Mouse (Mus musculus): Measurements from ENCODE around the gene Tm6sf2. TPM values are rescaled to one million over a fixed set of nuclear protein-coding genes. Genes with fewer than 3 reads are reported as not detected.
A peak's percentile ranks its signal among the peaks of the same experiment; 100 is the strongest.

Tm6sf2 gene
- polyA plus RNA-seq, 1 experiment from 2014 or later, result 0.98 TPM

GRCm38 (mm10) chr8:70071836-70072440, 786 bp upstream of the Tm6sf2 start:
- DNase-seq (no peak), ATAC-seq (ENCODE audit: low read depth) (no peak)
- 63% methylated on average over 2 of the region's 2 CpGs for WGBS (ENCODE audit: insufficient replicate concordance)
- H3K4me1 ChIP-seq (replicated peaks), result peaks cover 20% of the 10 kb centered on the region
- H3K4me3 ChIP-seq (replicated peaks), result no peak overlapping the region
- no peaks in the 10 kb centered on the region for H3K9me3 ChIP-seq (replicated peaks)
- no peak overlapping the region for H3K27ac ChIP-seq
- H3K36me3 ChIP-seq, result peaks cover 45% of the 10 kb centered on the region
- peak overlapping the region; percentile 68 for H3K4me2 ChIP-seq
- no peaks in the 10 kb centered on the region; the same call in 1 of the 2 replicates for H3K27me3 ChIP-seq
- H3K9ac ChIP-seq, result no peak overlapping the region

DNA sequence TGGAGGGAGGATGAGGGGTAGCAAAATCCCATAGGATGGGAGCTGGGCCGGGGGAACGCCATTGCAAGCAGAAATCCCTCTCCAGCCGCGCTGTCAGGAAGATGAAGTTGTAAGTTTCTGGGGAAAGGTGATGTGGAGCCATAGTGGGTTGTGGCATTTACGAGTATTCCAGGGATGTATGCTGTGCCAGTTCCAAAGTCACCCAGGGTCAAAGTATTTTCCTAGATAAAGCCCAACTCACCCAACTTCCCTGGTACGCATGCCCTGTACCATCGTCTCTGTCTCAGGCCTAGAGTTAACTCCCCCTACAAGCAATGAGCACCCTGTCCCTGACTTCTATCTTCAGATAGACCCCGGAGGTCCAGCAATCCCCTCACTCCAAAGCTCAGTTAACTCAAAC, 396 bp downstream of the Tm6sf2 start:
- no peaks in the 10 kb centered on the region; the same call in 1 of the 2 replicates for H3K27me3 ChIP-seq
- 49% methylated on average over 8 of the region's 8 CpGs for WGBS (ENCODE audit: insufficient replicate concordance)
- peak overlapping the region; percentile 68 for H3K4me2 ChIP-seq
- ATAC-seq (ENCODE audit: low read depth) (no peak), DNase-seq (no peak)
- H3K9me3 ChIP-seq (replicated peaks), result no peaks in the 10 kb centered on the region
- H3K27ac ChIP-seq, result no peak overlapping the region
- peak overlapping the region; percentile 47 for H3K9ac ChIP-seq
- peaks cover 20% of the 10 kb centered on the region for H3K4me1 ChIP-seq (replicated peaks)
- H3K36me3 ChIP-seq, result peaks cover 34% of the 10 kb centered on the region
- peak overlapping the region; percentile 38 for H3K4me3 ChIP-seq (replicated peaks)

GRCm38 (mm10) chr8:70073682-70074081, 958 bp downstream of the Tm6sf2 start:
- no peaks in the 10 kb centered on the region for H3K9me3 ChIP-seq (replicated peaks)
- H3K4me3 ChIP-seq (replicated peaks), result no peak overlapping the region
- no peak overlapping the region for H3K9ac ChIP-seq
- WGBS (ENCODE audit: insufficient replicate concordance), result 11% methylated on average over 1 of the region's 1 CpGs
- ATAC-seq (ENCODE audit: low read depth) (no peak), DNase-seq (no peak)
- no peaks in the 10 kb centered on the region; the same call in 1 of the 2 replicates for H3K27me3 ChIP-seq
- H3K36me3 ChIP-seq, result peaks cover 32% of the 10 kb centered on the region
- H3K27ac ChIP-seq, result no peak overlapping the region
- H3K4me2 ChIP-seq, result 0 out of 2 replicates have a peak overlapping the region, but pooled peaks have one; percentile 68
- H3K4me1 ChIP-seq (replicated peaks), result peaks cover 20% of the 10 kb centered on the region

- Histone ChIP-seq H3K4me2 (no peak overlapping the region), H3K27me3 (peaks cover 61% of the 10 kb centered on the region), H3K36me3 (no peaks in the 10 kb centered on the region), H3K9ac (no peak overlapping the region), H3K27ac (no peak overlapping the region), H3K4me3 (replicated peaks) (no peak overlapping the region), H3K4me1 (replicated peaks) (peaks cover 20% of the 10 kb centered on the region), H3K9me3 (replicated peaks) (no peaks in the 10 kb centered on the region)
- 73% methylated on average over 2 of the region's 2 CpGs for WGBS (ENCODE audit: insufficient replicate concordance)
- DNase-seq (no peak), ATAC-seq (ENCODE audit: low read depth) (no peak)
Measured at GRCm38 (mm10) chr8:70081976-70082375, 9.3 kb downstream of the Tm6sf2 start.

GRCm38 (mm10) chr8:70083285-70083684, 10.6 kb downstream of the Tm6sf2 start, which contains the start of gene Hapln4:
TSS of gene Hapln4 (plus strand) at chr8:70083457.
- ATAC-seq (ENCODE audit: low read depth), result no peak
- Histone ChIP-seq H3K9ac (no peak within 1 kb of the TSS), H3K36me3 (no peaks in the 10 kb centered on the region)

DNA sequence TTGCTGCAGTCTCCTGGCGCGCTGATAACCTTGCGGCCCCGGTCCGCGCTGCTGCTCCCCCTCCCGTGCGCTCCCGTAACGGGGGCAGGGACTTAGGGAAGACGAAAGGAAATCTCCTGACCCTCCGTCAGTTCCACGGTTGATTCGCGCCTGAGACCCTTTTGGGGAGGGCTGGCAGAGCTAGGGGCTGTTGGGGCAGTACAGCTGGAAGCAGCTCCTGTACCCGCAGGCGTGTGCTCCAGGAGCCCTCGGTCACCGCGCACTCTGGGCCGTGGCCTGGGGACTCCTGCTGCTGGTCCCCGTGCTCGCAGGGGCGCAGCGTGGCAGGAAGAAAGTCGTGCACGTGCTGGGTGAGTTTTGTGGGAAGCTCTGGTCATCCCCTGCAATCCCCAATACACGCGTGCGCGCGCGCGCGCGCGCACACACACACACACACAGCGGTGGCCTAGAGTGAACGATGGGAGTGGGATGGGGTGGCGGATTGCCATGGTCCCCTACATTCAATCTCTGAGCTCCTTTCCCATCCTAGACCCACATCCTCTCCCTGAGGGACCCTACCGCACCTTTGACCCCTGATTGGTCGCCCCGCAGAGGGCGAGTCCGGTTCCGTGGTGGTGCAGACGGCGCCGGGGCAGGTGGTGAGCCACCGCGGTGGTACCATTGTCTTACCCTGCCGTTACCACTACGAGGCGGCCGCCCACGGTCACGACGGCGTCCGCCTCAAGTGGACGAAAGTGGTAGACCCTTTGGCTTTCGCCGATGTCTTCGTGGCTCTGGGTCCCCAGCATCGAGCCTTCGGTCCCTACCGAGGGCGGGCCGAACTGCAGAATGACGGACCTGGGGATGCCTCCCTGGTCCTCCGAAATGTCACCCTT, 11.7 kb downstream of the Tm6sf2 start:
- H3K27ac ChIP-seq, result no peak overlapping the region
- DNase-seq, result no peak
- no peak for ATAC-seq (ENCODE audit: low read depth)
- peak overlapping the region; percentile 62 for H3K4me2 ChIP-seq
- H3K27me3 ChIP-seq, result peaks cover 85% of the 10 kb centered on the region
- no peak overlapping the region for H3K9ac ChIP-seq
- WGBS (ENCODE audit: insufficient replicate concordance), result 3% methylated on average over 71 of the region's 71 CpGs
- peak overlapping the region; percentile 39 for H3K4me3 ChIP-seq (replicated peaks)
- H3K4me1 ChIP-seq (replicated peaks), result peaks cover 25% of the 10 kb centered on the region
- H3K36me3 ChIP-seq, result no peaks in the 10 kb centered on the region
- H3K9me3 ChIP-seq (replicated peaks), result no peaks in the 10 kb centered on the region

More at GRCm38 (mm10) chr8:70083285-70083684, 10.6 kb downstream of the Tm6sf2 start, which contains the start of gene Hapln4:
- peak within 1 kb of the TSS; percentile 39 for H3K4me3 ChIP-seq (replicated peaks)
- peaks cover 74% of the 10 kb centered on the region for H3K27me3 ChIP-seq
- peak within 1 kb of the TSS; percentile 62 for H3K4me2 ChIP-seq
- peaks cover 25% of the 10 kb centered on the region for H3K4me1 ChIP-seq (replicated peaks)
- no peak for DNase-seq
- no peaks in the 10 kb centered on the region for H3K9me3 ChIP-seq (replicated peaks)
- no peak within 1 kb of the TSS for H3K27ac ChIP-seq
- WGBS (ENCODE audit: insufficient replicate concordance), result 2% methylated on average over 26 of the region's 26 CpGs

DNA sequence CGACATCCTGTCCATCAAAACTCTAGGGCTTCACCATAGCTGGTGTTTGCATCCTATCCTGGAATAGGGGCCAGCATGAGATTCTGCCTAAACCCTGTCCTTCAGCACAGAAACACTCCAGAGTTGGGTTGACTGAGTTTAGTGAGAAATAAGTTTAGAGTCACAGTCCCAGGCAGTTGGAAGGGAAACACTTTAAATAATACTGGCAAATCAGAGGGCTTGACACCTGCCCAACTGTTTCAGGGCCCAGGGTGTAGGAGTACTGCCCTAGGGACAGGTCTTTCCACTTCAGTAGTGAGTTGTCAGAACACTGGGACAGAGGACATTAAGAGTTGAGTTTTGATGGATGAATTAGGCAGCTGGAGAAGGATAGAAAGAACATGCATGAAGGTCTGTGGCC, 13.4 kb downstream of the Tm6sf2 start:
- Histone ChIP-seq H3K4me2 (no peak overlapping the region), H3K4me3 (replicated peaks) (no peak overlapping the region), H3K27ac (no peak overlapping the region), H3K27me3 (peaks cover 100% of the 10 kb centered on the region), H3K4me1 (replicated peaks) (peaks cover 25% of the 10 kb centered on the region), H3K9me3 (replicated peaks) (no peaks in the 10 kb centered on the region), H3K9ac (no peak overlapping the region), H3K36me3 (no peaks in the 10 kb centered on the region)
- ATAC-seq (ENCODE audit: low read depth) (no peak), DNase-seq (no peak)
- 38% methylated on average over 1 of the region's 1 CpGs for WGBS (ENCODE audit: insufficient replicate concordance)

- DNase-seq, result no peak
- 8% methylated on average over 7 of the region's 7 CpGs for WGBS (ENCODE audit: insufficient replicate concordance)
- H3K27ac ChIP-seq, result no peak overlapping the region
Measured at GRCm38 (mm10) chr8:70087237-70087636, 14.5 kb downstream of the Tm6sf2 start.

GRCm38 (mm10) chr8:70087836-70088650, 15.3 kb downstream of the Tm6sf2 start:
- peak overlapping the region; percentile 15 for H3K4me3 ChIP-seq (replicated peaks)
- no peaks in the 10 kb centered on the region for H3K9me3 ChIP-seq (replicated peaks)
- H3K9ac ChIP-seq, result no peak overlapping the region
- peaks cover 92% of the 10 kb centered on the region for H3K27me3 ChIP-seq
- DNase-seq (no peak), ATAC-seq (ENCODE audit: low read depth) (no peak)
- no peaks in the 10 kb centered on the region for H3K36me3 ChIP-seq
- H3K4me1 ChIP-seq (replicated peaks), result peaks cover 25% of the 10 kb centered on the region
- H3K27ac ChIP-seq, result no peak overlapping the region
- peak overlapping the region; percentile 41; the same call in 1 of the 2 replicates for H3K4me2 ChIP-seq
- WGBS (ENCODE audit: insufficient replicate concordance), result 5% methylated on average over 56 of the region's 56 CpGs

More at GRCm38 (mm10) chr8:70087237-70087636, 14.5 kb downstream of the Tm6sf2 start:
- Histone ChIP-seq H3K9me3 (replicated peaks) (no peaks in the 10 kb centered on the region), H3K4me2 (no peak overlapping the region), H3K4me3 (replicated peaks) (no peak overlapping the region), H3K9ac (no peak overlapping the region), H3K4me1 (replicated peaks) (peaks cover 25% of the 10 kb centered on the region), H3K36me3 (no peaks in the 10 kb centered on the region), H3K27me3 (peaks cover 100% of the 10 kb centered on the region)
- no peak for ATAC-seq (ENCODE audit: low read depth)

DNA sequence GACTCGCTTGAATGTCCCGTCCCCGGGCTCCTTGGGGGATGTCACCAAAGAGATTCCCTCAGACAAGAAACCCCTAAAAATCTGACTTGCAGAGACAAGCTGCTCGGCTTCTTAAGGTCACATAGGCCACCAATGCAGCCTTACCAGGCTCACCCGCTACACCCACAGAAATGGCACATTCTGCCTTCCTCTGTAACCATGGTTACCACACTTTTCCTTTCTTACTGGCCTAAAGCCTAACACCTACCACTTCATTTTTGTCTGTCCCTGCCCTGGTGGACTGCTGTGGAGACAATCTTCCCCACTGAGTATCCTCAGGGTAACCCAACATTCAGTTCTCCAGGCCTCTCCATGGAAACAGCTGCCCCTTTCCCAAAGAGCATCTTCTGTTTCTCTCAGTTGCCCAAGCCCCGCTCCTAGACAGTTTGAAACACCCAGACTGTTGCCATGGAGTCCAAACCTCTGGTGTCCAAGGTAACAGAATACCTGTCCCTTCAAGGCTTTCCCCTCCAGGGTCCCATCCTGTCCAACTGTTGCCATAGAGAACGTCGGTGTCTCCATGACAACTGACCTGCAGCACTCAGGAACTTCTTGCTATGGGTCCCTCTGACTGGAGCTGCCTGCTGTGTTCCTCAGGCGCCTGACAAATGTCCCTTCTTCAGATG, 16.7 kb downstream of the Tm6sf2 start:
- Histone ChIP-seq H3K4me2 (no peak overlapping the region), H3K4me3 (replicated peaks) (no peak overlapping the region), H3K9ac (no peak overlapping the region), H3K4me1 (replicated peaks) (peaks cover 12% of the 10 kb centered on the region), H3K27me3 (peaks cover 92% of the 10 kb centered on the region), H3K27ac (no peak overlapping the region), H3K36me3 (no peaks in the 10 kb centered on the region), H3K9me3 (replicated peaks) (no peaks in the 10 kb centered on the region)
- no peak for DNase-seq
- WGBS (ENCODE audit: insufficient replicate concordance), result 51% methylated on average over 9 of the region's 9 CpGs
- ATAC-seq (ENCODE audit: low read depth), result no peak

All from liver, embryonic 13.5 days (tissue).